Mouse (Mus musculus) embryonic facial prominence, embryonic 11.5 days (tissue): ENCODE measurements around the gene Igfbp7. TPM values are rescaled to one million over a fixed set of nuclear protein-coding genes. Genes with fewer than 3 reads are reported as not detected.

Source experiments
- ATAC-seq: fragments of 200-750 bp; cut with Nextera tagmentation; replicated peaks from 2 replicates; pipeline ENCODE4 v1.8.0; 2017; ENCODE audit warnings: low read depth; ENCODE audit not compliant: insufficient number of reproducible peaks, low FRiP score, low TSS enrichment
- DNase-seq: peaks from one replicate; pipeline ENCODE4 v3.0.0-alpha.2; 2015; ENCODE audit warnings: low spot score
- H3K27ac ChIP-seq: fragments of 300-500 bp; sonication (generic); replicated peaks from 2 replicates; pipeline ENCODE4 v1.5.1; 2014; ENCODE audit warnings: mild to moderate bottlenecking, low read depth, low read length, control low read depth
- H3K27me3 ChIP-seq: fragments of 300-500 bp; sonication (generic); 2 replicates; pipeline ENCODE4 v1.6.1; 2014; ENCODE audit warnings: mild to moderate bottlenecking, low read length, moderate library complexity, mixed read lengths; ENCODE audit not compliant: control insufficient read depth, insufficient read depth
- H3K36me3 ChIP-seq: fragments of 300-500 bp; sonication (generic); replicated peaks from 2 replicates; pipeline ENCODE4 v1.6.1; 2014; ENCODE audit warnings: low read depth, mild to moderate bottlenecking, low read length, moderate library complexity, mixed read lengths; ENCODE audit not compliant: control insufficient read depth, insufficient read depth
- H3K4me1 ChIP-seq: fragments of 300-500 bp; sonication (generic); 2 replicates; pipeline ENCODE4 v1.6.1; 2014; ENCODE audit warnings: low read length, mixed read lengths; ENCODE audit not compliant: control insufficient read depth, insufficient read depth
- H3K4me2 ChIP-seq: fragments of 300-500 bp; sonication (generic); 2 replicates; pipeline ENCODE4 v1.6.1; 2014; ENCODE audit warnings: low read depth, mild to moderate bottlenecking, control low read depth, low read length, moderate library complexity
- H3K4me3 ChIP-seq: fragments of 300-500 bp; sonication (generic); 2 replicates; pipeline ENCODE4 v1.5.1; 2014; ENCODE audit warnings: low read depth, low read length, control low read depth
- H3K9ac ChIP-seq: fragments of 300-500 bp; sonication (generic); replicated peaks from 2 replicates; pipeline ENCODE4 v1.6.1; 2014; ENCODE audit warnings: mild to moderate bottlenecking, control low read depth, low read length
- H3K9me3 ChIP-seq: fragments of 300-500 bp; sonication (generic); replicated peaks from 2 replicates; pipeline ENCODE4 v1.6.1; 2016; ENCODE audit warnings: mild to moderate bottlenecking, low read length, inconsistent platforms, mixed read lengths; ENCODE audit not compliant: control insufficient read depth
- WGBS: fragments of 180-500 bp; shearing (Covaris S2); extraction: QIAGEN DNeasy Blood & Tissue Kit; methylation state at CpG from one replicate; pipeline ENCODE4 v1.1.7; 2014; 5-methylcytosine and 5-hydroxymethylcytosine counted together
- polyA plus RNA-seq: library from polyadenylated mRNA; unstranded; fragments of >200 nt; fragmentation: Nextera tagmentation; extraction: Ambion mirVana; gene quantifications from 2 replicates; pipeline ENCODE4 v1.2.1, GENCODE M21; 2014

The Igfbp7 gene
- polyA plus RNA-seq, 1 experiment from 2014 or later = 12.2 TPM

DNA sequence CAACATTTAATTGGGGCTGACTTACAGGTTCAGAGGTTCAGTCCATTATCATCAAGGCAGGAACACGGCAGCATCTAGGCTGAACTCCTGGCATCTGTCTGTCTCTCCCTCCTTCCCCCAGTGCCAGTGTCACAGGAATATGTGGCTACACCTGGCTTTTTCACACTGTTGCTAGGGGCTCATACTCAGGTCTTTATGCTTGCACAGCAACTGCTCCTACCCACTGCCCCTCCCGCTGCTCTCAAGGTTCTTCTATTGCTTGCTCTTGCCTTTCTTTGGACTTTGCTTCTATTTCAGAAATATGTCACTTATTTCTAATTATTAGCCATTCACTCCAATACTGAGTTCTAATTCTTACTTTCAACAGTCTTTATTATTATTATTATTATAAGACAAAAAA is 17.6 kb downstream of the Igfbp7 start:
- Histone ChIP-seq H3K4me1 (no peaks in the 10 kb centered on the region), H3K36me3 (no peaks in the 10 kb centered on the region), H3K9ac (no peak overlapping the region), H3K9me3 (no peaks in the 10 kb centered on the region), H3K4me3 (no peak overlapping the region), H3K27ac (no peak overlapping the region), H3K27me3 (no peaks in the 10 kb centered on the region), H3K4me2 (no peak overlapping the region)
- no peak for ATAC-seq
- WGBS = 83% methylated on average over 2 of the region's 2 CpGs
- no peak for DNase-seq

GRCm38 (mm10) chr5:77388359-77388758 is 19.5 kb downstream of the Igfbp7 start:
- H3K4me2 ChIP-seq = no peak overlapping the region
- no peak for ATAC-seq
- DNase-seq = no peak
- no peak overlapping the region for H3K27ac ChIP-seq
- no peaks in the 10 kb centered on the region for H3K27me3 ChIP-seq
- no peaks in the 10 kb centered on the region for H3K9me3 ChIP-seq
- H3K9ac ChIP-seq = no peak overlapping the region
- H3K4me1 ChIP-seq = no peaks in the 10 kb centered on the region
- WGBS = 81% methylated on average over 6 of the region's 6 CpGs
- no peaks in the 10 kb centered on the region for H3K36me3 ChIP-seq
- H3K4me3 ChIP-seq = no peak overlapping the region

- no peak overlapping the region for H3K9ac ChIP-seq
- no peaks in the 10 kb centered on the region for H3K36me3 ChIP-seq
- no peak for DNase-seq
- H3K4me3 ChIP-seq = no peak overlapping the region
- ATAC-seq = no peak
- no peaks in the 10 kb centered on the region for H3K4me1 ChIP-seq
- no peaks in the 10 kb centered on the region for H3K27me3 ChIP-seq
- H3K9me3 ChIP-seq = no peaks in the 10 kb centered on the region
- H3K27ac ChIP-seq = no peak overlapping the region
- WGBS = 71% methylated on average over 8 of the region's 8 CpGs
- H3K4me2 ChIP-seq = no peak overlapping the region
Measured at GRCm38 (mm10) chr5:77387414-77387704, 20.5 kb downstream of the Igfbp7 start.

GRCm38 (mm10) chr5:77386596-77387413 is 21.0 kb downstream of the Igfbp7 start:
- 73% methylated on average over 10 of the region's 10 CpGs for WGBS
- no peak for ATAC-seq
- Histone ChIP-seq H3K4me2 (no peak overlapping the region), H3K9me3 (no peaks in the 10 kb centered on the region), H3K4me3 (no peak overlapping the region), H3K27ac (no peak overlapping the region), H3K9ac (no peak overlapping the region), H3K36me3 (no peaks in the 10 kb centered on the region), H3K4me1 (no peaks in the 10 kb centered on the region), H3K27me3 (no peaks in the 10 kb centered on the region)
- DNase-seq = no peak

- Histone ChIP-seq H3K9ac (no peak overlapping the region), H3K27me3 (no peaks in the 10 kb centered on the region), H3K9me3 (no peaks in the 10 kb centered on the region), H3K4me3 (no peak overlapping the region), H3K27ac (no peak overlapping the region), H3K36me3 (no peaks in the 10 kb centered on the region), H3K4me2 (no peak overlapping the region), H3K4me1 (no peaks in the 10 kb centered on the region)
- WGBS = 87% methylated on average over 6 of the region's 6 CpGs
- DNase-seq (no peak), ATAC-seq (no peak)
Measured at GRCm38 (mm10) chr5:77385900-77386595, 21.8 kb downstream of the Igfbp7 start.

DNA sequence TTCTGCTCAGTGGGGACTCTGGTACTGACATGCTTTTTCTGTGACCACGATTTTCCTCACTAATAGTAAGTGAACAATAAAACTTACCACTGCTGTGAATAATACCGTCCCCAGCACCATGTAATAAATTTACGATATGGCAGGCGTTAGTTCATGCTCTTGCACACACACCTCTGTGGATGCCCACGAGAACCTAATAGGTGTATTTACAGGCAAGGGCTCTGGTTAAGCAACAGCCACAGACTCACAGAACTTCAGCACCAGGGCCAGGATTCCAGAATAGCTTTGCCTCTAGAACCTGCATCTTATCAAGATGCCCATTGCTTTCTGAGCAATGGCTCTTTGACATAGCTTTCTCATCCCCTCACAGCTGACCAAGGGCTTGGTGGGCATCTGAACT is 22.6 kb downstream of the Igfbp7 start:
- no peak overlapping the region for H3K4me3 ChIP-seq
- ATAC-seq = no peak
- H3K27me3 ChIP-seq = no peaks in the 10 kb centered on the region
- 85% methylated on average over 5 of the region's 5 CpGs for WGBS
- no peak overlapping the region for H3K9ac ChIP-seq
- no peaks in the 10 kb centered on the region for H3K4me1 ChIP-seq
- DNase-seq = no peak
- H3K36me3 ChIP-seq = no peaks in the 10 kb centered on the region
- no peak overlapping the region for H3K27ac ChIP-seq
- H3K4me2 ChIP-seq = no peak overlapping the region
- H3K9me3 ChIP-seq = no peaks in the 10 kb centered on the region

DNA sequence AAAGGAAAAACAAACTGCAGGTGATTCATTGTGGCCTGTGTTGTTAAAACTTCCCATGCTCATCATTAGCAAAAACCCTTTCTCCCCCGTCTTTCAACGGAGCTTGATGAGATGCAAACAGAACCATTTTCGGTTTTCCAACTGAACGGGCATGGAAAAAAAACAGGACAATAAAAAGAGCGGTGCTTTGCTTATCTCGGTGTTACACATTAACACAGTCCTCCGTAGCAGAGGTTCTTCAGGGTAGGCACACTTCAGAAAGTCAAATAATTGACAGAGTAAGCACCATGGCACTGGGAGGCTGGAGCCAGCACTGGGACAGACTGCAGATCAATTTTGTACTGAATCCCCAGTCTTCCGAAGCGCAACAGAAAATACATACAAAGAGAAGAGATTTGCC is 23.1 kb downstream of the Igfbp7 start:
- Histone ChIP-seq H3K27me3 (no peaks in the 10 kb centered on the region), H3K4me3 (no peak overlapping the region), H3K27ac (no peak overlapping the region), H3K36me3 (no peaks in the 10 kb centered on the region), H3K9ac (no peak overlapping the region), H3K9me3 (no peaks in the 10 kb centered on the region), H3K4me1 (no peaks in the 10 kb centered on the region; the same call in 1 of the 2 replicates), H3K4me2 (no peak overlapping the region)
- 90% methylated on average over 9 of the region's 9 CpGs for WGBS
- ATAC-seq = no peak
- DNase-seq = no peak

- H3K4me1 ChIP-seq = no peaks in the 10 kb centered on the region; the same call in 1 of the 2 replicates
- no peaks in the 10 kb centered on the region for H3K36me3 ChIP-seq
- H3K4me3 ChIP-seq = no peak overlapping the region
- DNase-seq (no peak), ATAC-seq (no peak)
- H3K27ac ChIP-seq = no peak overlapping the region
- no peaks in the 10 kb centered on the region for H3K9me3 ChIP-seq
- WGBS = 88% methylated on average over 5 of the region's 5 CpGs
- H3K27me3 ChIP-seq = no peaks in the 10 kb centered on the region
- no peak overlapping the region for H3K4me2 ChIP-seq
- H3K9ac ChIP-seq = no peak overlapping the region
Measured at GRCm38 (mm10) chr5:77383799-77384554, 23.9 kb downstream of the Igfbp7 start.
